Mouse (Mus musculus): ENCODE data around the gene Cadm1. TPM values are rescaled to one million over a fixed set of nuclear protein-coding genes. Genes with fewer than 3 reads are reported as not detected.

Cadm1 gene
- total RNA-seq (2015) (0.22 TPM in 1 of 2 replicates, not detected in the other), total RNA-seq (2017) (0.22 and 0.37 TPM in 2 replicates)

DNA sequence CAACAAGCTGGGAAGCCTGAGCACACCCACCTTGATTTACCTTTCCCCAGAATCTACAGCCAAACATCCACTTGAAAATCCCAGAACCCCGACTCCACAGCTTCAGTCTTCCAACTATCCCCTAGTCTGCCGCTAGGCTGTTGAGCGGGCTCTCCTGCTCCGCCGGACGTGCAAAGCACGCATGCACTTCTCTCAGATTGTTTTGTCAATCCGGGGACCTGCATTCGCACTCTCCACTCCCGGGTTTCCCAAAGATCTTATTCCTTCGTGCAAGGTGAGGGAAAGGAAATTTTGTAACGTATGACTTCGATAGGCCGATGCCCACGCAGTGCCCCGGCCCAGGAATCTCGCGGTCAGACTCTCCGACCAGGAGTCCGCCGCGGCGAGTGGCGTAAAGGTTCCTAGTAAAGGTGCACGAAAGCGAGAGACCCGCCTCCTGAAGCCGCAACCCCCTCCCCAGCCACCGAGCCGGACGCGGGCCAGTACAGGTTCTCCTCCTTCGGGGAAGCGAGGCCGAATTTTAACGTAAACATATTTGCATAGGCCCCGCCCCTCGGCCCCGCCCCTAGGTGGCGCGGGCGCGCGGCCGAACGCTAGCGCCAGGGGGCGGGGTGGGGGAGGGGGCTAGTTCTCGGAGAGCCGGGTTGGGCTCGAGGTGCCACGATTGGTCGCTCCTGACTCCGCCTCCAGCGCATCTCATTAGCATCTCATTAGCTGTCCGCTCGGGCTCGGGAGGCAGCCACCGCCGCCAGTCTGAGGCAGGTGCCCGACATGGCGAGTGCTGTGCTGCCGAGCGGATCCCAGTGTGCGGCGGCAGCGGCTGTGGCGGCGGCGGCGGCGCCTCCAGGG is at the start of gene Cadm1:
Gene Cadm1, plus strand, starts transcription at position 572 of the 849 bp plus-strand sequence.
- ATAC-seq (ENCODE audit: poor library complexity, severe bottlenecking), result peak; percentile 90

DNA sequence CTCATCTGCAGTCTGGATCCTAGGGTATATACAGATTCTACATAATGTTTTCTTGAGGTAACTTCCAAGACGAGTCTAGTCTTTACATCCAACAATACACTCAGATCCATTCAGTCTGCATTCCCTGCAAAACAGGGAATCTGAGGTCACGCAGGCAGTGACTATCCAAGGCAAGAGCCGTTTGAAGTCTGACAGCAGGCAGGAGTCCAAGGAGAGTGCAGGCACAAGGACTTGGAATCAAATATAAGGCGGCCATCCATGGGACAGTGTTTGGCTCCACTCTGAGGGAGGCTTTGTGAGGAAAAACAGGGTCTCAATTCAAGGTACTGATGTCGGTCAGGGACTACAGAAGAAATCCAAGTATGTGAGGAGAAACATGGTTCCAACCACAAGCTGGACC is 45.5 kb upstream of the Cadm1 start:
- ATAC-seq (ENCODE audit: poor library complexity, severe bottlenecking), result no peak

DNA sequence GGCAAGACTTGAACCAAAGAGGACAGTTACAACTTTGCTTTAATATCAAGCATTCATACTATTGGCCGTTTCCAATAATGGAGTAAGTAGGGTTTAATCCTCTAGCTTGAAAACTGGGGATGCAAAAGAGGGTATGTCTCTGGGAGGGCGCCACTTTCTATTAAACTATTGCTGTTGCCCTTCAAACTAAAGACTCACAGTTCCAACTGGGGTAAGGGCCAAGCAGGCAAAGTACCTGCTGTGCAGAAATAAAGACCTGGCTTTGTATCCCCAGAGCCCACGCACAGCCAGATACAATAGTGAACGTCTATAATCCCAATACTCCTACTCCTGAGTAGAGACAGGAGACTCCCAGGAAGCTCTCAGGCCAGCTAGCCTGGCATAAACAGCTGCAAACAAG is 44.8 kb upstream of the Cadm1 start:
- no peak for ATAC-seq (ENCODE audit: poor library complexity, severe bottlenecking)

DNA sequence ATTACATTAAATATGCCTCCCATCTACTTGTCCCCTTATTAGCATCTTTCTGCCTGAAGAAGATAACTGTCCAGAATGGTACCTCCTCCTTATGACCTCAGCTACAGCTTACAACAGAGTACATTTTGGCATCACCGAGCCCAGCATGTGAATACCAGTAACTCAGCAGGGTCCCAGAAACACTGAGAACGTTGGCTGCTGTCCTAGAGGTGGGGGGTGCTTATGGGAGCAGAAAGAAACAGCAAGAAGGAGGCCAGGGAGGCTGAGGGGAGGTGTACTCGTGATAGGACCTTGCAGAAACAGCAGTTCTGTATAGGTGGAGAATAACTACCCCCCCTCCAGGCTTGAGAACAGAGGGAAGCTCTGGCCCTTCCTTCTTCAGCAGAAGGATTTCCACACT is 30.2 kb upstream of the Cadm1 start:
- no peak for ATAC-seq (ENCODE audit: poor library complexity, severe bottlenecking)

DNA sequence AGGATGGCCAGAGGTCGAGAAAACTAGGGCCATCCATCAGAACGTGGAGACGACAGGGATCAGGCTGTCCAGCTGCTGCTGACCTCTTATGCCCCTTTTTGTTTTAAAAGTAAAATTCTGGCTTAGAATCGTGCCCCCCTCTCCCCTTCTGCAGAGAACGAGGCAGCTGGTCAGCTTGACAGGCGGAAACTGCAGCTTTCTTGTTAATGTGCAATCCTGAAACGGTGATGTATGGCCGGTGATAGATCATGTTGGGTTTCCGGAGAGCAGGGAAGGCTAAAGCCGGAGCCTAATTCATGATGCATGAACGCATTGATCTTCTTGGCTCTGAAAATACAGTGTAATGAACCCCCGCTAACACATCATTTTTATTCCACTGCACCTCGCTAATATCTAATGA is 24.0 kb upstream of the Cadm1 start:
- no peak for ATAC-seq (ENCODE audit: poor library complexity, severe bottlenecking)

DNA sequence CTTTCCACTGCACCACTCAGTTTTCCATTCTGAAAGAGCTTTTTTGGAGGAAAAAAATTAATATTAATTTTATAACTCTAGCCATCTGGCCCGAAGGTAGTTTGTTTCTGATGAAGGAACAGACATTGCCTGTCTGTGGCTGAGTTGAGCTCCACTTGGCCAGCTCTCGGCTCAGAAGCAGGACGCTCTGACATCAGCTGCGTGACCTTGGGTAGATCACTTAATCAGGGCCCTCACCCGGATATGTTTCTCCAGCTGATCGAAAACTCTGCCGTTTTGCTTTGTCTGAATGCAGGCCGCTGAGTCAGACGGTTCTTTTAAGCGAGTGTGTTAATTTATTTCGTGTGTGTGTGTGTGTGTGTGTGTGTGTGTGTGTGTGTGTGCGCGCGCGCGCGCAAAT is 23.1 kb upstream of the Cadm1 start:
- no peak for ATAC-seq (ENCODE audit: poor library complexity, severe bottlenecking)

DNA sequence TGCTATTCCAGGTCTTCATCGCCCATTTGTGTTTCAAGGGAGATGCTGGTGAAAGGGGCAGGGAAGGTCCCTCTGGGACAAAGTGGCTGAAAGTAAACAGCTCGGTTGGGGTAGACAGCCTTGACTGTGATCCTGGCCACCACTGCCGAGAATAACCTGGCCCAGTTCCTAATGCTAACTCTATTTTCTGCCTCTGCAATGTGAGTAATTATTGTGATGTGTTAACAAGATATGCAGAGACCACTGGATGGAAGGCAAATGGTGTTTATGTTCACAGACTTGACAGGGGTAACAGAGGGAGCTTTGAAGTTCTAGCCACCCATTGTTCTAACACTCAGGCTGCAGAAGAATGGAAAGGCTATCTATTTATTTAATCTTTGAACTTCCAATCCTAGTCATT is 21.9 kb upstream of the Cadm1 start:
- no peak for ATAC-seq (ENCODE audit: poor library complexity, severe bottlenecking)

DNA sequence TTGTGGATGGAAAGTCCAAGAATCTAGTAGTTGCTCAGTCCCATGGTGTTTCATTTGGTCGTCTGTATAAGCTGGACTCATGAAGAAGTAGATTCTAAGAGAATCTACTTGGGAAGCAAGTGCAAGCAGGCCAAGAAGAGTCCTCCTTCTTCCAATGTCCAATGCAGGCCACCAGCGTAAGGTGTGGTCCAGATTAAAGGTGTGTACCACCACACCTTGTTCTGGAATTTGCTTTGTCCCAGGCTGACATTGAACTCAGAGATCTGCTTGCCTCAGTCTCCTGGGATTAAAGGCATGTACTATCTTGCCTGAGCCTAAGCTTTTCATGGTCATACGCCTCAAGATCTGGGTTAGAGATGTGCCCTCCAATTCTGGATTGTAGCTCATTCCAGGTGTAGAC is 17.5 kb upstream of the Cadm1 start:
- ATAC-seq (ENCODE audit: poor library complexity, severe bottlenecking), result no peak

DNA sequence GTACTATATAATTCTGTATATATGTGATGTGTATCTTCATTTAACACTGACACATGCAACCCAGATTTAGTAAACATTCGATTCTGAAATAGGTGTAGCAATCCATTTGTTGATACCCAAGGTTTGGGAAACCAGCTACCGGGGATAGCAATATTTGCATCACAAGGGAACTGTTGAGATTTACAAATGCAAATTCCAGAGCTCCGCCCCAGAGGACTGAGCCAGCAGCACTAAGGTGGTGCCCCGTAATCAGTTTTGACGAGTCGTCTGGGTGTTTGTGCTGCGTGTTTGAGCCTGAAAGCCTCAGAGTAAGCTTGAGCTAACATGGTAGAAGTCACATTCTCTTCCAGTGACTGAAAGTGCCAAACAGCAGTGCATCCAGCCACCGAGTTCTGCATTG is 15.7 kb upstream of the Cadm1 start:
- ATAC-seq (ENCODE audit: poor library complexity, severe bottlenecking), result no peak

DNA sequence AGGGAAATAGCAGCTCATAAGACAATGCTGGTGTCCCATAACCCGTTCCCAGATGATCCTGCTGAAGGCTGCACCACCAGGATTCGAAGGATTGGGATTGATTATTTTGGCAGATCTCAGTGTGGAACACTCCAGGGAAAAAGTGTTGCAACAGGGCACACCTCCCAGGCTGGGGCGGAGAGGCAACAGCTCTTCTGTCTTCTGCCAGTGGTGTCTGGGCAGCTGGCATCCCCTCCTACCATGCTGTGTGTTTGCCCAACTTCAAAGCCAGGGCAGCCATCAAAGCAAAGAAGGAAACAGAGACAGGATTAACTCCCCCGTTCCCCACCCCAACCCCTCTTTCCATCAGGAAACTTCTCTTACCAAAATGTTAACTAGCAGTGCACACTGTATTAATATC is 13.7 kb upstream of the Cadm1 start:
- no peak for ATAC-seq (ENCODE audit: poor library complexity, severe bottlenecking)

DNA sequence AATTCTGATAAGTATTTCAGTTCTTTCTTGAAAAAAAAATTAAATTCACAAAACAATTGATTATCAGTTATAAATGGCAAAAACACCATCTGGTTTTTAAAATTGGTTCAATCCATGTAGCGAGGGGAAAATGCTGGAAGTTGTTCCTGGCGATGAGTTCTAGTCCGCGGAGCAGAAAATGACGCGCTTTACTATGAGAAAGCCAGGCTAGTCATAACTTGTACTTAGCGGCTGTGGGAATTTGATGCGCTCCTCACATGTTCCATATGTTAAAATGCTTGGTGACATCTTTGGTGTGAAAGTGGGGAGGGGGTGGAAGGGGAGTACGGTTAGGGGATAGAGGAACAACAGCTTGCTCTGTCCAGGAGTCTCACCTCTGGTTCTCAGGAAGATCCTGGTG is 2.7 kb upstream of the Cadm1 start:
- ATAC-seq (ENCODE audit: poor library complexity, severe bottlenecking), result no peak

DNA sequence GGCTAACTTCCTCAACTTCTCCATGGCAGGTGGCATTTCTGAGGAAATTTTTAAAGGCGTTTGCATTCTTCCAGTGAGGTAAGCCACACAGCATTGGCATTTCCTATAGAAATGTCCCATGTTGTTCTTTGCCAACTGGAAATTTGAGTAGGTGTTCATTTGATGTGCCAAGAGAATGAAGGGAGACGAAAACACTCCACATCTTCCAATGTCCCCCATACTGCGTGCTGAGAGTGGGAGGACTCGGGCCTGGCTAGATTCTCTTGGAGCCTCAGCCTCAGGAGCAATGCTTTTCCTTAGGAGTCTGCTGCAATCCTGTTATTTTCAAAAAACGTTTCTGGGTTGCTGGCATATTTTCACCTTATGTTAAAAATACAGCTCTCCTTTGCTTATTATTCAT is 2.2 kb upstream of the Cadm1 start:
- no peak for ATAC-seq (ENCODE audit: poor library complexity, severe bottlenecking)

DNA sequence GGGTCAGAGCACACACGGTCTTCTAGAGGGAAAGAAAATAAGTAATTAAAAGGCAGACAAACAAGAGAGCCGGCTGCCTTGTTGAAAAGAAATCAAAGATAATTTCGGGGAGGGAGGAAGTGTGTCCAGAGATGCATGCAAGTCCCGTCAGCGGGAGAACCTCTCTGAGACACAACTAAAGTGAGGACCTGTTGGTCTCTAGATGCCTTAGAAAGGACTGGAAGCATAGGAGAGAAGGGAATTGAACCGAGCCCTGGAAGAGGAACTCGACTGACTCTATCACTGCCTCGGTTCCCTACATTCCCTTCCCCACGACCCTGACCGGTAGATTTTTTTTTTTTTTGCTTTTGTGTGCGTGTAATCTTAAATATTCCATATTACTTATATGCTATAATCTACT is 791 bp upstream of the Cadm1 start:
- ATAC-seq (ENCODE audit: poor library complexity, severe bottlenecking), result no peak

DNA sequence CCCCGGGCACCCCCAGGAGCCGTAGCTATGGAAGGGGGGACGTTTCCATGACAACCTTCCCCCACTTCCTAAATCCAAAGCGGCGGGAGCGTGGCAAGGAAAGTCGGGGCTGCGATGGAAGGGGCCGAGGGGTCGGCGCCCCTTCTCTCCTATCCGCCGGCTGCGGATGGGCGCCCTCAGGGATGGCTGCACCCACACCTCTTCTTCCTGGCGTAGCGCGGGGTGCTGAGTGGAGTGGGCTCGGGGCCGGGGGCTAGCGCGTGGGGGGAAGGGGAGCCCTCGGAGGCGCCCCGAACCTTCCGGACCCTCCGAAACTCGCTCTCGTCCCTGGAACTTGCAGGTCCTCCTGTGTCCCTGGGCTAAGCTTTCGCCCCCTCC is 560 bp downstream of the Cadm1 start:
- ATAC-seq (ENCODE audit: poor library complexity, severe bottlenecking), result no peak

DNA sequence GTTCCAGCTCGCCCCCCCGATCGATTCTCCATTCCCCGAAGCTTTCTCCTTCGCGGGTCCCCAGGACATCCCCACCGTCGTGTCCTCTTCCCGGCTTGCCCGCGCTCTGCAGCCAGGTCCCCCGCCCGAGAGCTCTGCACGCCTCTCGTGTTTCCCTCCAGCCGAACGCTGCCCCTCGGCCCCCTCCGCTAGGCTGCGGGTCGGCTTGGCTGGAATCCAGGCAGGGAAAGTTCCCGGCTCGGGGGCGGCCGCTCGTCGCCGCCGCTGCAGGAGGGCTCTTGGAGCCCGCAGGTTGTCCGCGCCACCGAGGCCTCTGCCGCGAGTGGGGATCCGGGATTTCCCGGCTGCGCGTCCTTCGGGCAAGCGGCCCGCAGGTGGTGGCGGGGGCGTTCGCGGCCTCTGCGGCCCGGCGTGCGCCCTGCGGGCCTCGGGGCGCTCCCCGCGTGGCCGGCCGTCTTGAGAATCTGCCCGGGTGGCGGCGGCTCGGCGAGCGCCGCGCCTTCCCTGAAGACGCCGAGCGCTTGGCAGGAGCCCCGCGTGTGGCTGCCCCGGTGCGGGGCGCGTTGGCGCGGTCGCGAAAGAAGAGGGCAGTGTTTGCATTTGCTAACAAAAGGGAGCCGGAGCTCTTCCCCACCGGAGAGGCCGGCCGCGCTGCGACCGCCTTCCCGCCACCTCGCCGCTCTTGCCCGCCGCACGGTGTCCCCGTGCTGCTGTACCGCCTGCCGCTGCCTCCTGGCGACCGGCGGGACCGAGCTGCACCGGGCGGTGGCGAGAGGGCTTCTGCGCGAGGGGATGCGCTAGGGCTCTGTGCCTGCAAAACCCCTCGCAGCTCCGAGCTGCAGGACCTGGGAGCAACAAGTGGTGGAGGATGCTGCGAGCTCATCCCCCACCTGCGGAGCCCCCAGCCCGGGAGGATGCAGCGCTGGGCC is 1.2 kb downstream of the Cadm1 start:
- no peak for ATAC-seq (ENCODE audit: poor library complexity, severe bottlenecking)

DNA sequence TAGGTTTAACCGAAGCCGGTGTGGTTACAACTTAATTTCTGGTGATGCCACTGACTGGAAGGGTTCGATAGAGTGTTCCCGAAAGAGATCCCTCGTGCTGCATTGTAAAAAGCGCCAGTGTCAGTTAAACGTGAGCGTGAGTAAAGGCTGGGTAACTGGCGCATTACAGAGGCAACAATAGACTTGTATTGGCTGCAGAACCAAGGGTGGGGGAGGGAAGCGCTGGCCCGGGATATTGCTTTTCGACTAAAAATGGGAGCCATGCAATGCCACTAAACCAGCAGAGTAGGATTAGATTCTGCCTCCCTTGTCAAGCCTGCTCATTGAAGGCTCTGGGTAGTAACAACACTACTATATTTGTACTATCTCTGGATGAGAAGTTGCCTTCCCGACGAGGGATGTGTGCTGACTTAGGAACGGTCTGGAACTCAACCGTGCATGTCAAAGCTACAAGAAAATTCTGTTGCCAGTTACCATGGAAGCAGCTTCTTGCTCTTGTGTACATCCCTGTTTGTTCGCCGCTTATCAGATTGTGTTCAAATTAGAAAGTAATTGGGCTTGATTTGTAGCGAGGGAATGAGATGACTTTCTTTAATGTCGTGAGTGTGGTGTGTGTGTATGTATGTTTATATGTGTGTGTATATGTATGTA is 2.4 kb downstream of the Cadm1 start:
- no peak for ATAC-seq (ENCODE audit: poor library complexity, severe bottlenecking)

DNA sequence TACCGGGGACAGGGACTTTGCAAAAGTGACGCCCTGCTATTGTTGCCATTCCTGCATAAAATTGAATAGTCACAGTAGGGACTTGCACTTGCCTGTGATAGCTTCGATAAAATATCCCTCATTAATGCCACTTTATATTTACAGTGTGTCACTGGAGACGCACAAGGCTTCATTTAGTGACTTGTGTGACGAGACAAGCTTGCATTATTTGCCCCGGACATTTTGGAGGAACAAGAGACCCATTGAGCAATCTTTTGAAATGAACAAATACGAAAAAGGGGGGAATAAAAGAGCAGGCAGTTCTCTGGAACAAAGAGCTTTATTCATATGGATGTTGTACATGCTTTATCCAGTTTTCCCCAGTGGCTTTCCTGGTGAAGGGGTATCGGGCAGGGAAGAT is 3.5 kb downstream of the Cadm1 start:
- ATAC-seq (ENCODE audit: poor library complexity, severe bottlenecking), result no peak

DNA sequence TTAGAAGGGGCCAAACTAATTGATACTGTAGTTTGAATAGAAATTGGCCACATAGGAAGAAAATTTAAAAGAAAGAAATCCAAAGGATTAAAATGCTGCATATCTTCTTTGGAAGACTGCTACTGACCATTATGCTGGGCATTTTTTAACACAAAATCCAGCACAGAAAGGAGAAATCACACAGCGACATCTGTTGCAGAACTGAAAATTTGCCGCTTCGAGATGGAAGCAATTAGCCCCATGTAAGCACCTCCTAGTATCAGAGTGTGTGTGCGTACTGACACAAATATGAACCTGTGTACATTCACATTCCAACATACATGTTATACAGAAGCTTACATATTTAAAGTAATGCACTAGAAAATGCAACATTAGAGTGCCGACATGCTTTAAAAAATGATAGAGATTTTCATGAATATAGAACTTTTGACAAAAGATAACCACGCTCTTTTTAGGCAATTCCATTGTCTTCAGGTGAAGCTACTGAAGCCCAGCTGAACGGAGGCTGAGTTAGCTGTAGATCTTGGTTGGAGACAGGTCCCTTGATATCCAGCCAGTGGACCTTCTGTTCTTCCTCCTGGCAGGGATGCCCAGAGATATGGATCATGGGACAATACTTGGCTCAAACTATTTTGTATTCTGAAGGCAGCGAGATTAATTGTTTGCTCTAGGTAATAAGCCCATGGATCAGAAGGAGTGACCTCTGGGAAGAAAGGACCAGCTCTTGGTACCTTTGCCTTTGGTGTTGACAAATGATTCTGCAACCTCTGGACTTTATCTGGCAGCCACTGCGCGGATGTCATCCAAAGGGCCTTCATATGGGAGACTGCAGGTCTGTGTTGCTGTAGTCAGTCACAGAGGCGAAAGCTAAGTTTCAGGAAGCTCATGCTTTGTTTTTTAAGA is 4.9 kb downstream of the Cadm1 start:
- no peak for ATAC-seq (ENCODE audit: poor library complexity, severe bottlenecking)

DNA sequence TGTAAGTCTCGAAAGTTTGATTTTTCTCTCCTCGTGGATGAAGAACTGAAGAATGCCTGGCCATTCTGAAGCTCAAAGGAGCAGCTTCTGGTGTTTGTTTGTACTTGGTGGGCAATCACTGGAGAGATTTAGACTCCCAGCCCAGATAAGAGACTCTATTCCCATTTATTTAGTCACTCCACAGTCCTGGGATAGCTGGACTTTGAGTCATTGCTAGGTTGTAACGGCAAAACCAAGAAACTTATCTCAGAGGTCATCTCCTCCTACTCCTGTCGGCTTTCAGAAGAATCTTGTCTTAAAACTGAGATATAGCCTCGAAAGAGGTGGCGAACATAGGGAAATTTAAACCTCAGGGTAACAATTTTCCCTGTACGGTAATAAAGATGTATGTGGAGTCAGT is 15.3 kb downstream of the Cadm1 start:
- ATAC-seq (ENCODE audit: poor library complexity, severe bottlenecking), result no peak

DNA sequence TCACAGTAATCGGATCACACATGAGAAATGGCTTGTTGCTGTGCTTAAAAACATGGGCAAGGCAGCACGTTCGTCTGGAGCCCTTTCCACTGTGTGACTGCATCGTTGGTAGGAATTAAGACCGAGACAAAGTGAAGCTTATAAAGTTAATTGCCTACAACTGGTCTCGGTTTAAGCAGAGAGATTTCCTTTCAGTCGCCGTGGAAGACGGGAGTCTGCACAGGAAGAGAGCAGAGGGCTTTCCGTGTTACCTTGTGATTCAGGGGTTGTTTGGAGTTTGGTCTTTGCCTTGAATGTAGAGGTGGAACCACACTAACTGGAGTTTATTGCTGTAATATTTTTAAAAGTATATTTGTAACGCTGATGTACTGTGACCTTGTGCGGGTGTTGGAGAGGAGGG is 15.7 kb downstream of the Cadm1 start:
- no peak for ATAC-seq (ENCODE audit: poor library complexity, severe bottlenecking)

All from megakaryocyte, adult 5-6 weeks (primary cell).